Mouse (Mus musculus) hindbrain, embryonic 11.5 days (tissue): ENCODE data around the gene Cuzd1. TPM values are rescaled to one million over a fixed set of nuclear protein-coding genes. Genes with fewer than 3 reads are reported as not detected.
A peak's percentile ranks its signal among the peaks of the same experiment; 100 is the strongest.

Experiments used
- ATAC-seq: fragments of 200-750 bp; cut with Nextera tagmentation; 2 replicates; pipeline ENCODE4 v1.8.0; 2017; ENCODE audit warnings: mild to moderate bottlenecking, moderate TSS enrichment, moderate library complexity; ENCODE audit not compliant: low FRiP score
- DNase-seq: peaks from one replicate; pipeline ENCODE4 v3.0.0-alpha.2; 2015; ENCODE audit warnings: low spot score
- H3K27ac ChIP-seq: fragments of 300-500 bp; sonication (generic); 2 replicates; pipeline ENCODE4 v1.5.1; 2014; ENCODE audit warnings: mild to moderate bottlenecking, low read depth, low read length
- H3K27me3 ChIP-seq: fragments of 300-500 bp; sonication (generic); 2 replicates; pipeline ENCODE4 v1.6.1; 2014; ENCODE audit warnings: mild to moderate bottlenecking, low read length, moderate library complexity, mixed read lengths; ENCODE audit not compliant: control insufficient read depth, insufficient read depth
- H3K36me3 ChIP-seq: fragments of 300-500 bp; sonication (generic); 2 replicates; pipeline ENCODE4 v1.6.1; 2014; ENCODE audit warnings: mild to moderate bottlenecking, low read length, moderate library complexity, mixed read lengths; ENCODE audit not compliant: control insufficient read depth, insufficient read depth
- H3K4me1 ChIP-seq: fragments of 300-500 bp; sonication (generic); replicated peaks from 2 replicates; pipeline ENCODE4 v1.6.1; 2014; ENCODE audit warnings: low read length, mixed read lengths; ENCODE audit not compliant: control insufficient read depth, insufficient read depth
- H3K4me2 ChIP-seq: fragments of 300-500 bp; sonication (generic); replicated peaks from 2 replicates; pipeline ENCODE4 v1.6.1; 2014; ENCODE audit warnings: mild to moderate bottlenecking, low read depth, low read length
- H3K4me3 ChIP-seq: fragments of 300-500 bp; sonication (generic); 2 replicates; pipeline ENCODE4 v1.5.1; 2014; ENCODE audit warnings: low read depth, low read length
- H3K9ac ChIP-seq: fragments of 300-500 bp; sonication (generic); 2 replicates; pipeline ENCODE4 v1.6.1; 2014; ENCODE audit warnings: low read depth, low read length
- H3K9me3 ChIP-seq: fragments of 300-500 bp; sonication (generic); 2 replicates; pipeline ENCODE4 v1.6.1; 2016; ENCODE audit warnings: low read length; ENCODE audit not compliant: control insufficient read depth
- WGBS: fragments of 180-500 bp; shearing (Covaris S2); extraction: QIAGEN DNeasy Blood & Tissue Kit; methylation state at CpG from one replicate; pipeline ENCODE4 v1.1.7; 2014; 5-methylcytosine and 5-hydroxymethylcytosine counted together
- polyA plus RNA-seq: library from polyadenylated mRNA; unstranded; fragments of >200 nt; fragmentation: Nextera tagmentation; extraction: Ambion mirVana; gene quantifications from 2 replicates; pipeline ENCODE4 v1.2.1, GENCODE M21; 2014

Cuzd1 gene
- polyA plus RNA-seq = not detected in 2 replicates

DNA sequence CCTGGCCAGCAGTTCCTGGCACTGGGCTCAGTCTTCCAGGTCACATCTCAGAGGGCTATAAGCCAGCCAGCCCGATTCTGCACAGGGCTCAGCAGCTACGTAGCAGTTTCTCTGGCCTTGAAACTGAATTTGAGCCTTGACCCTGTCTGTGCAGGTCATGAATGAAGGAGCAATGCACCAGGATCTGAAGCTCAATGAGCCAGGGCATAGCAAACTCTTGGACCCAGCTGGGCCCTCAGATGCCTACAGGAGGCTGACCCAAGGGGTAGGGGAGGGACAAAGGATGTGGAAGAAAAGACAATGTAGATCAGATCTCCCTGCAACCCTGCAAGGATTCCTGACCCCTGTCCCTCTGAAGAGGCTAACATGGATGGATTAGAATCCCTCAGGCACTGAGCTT lies at the start of gene Cuzd1:
Gene Cuzd1 (minus strand): TSS at position 101 of the 400 bp plus-strand sequence.
- no peak within 1 kb of the TSS for H3K4me3 ChIP-seq
- no peaks in the 10 kb centered on the region for H3K9me3 ChIP-seq
- DNase-seq = no peak
- no peak for ATAC-seq
- no peaks in the 10 kb centered on the region for H3K27me3 ChIP-seq
- WGBS = 81% methylated on average over 2 of the region's 2 CpGs
- H3K36me3 ChIP-seq = no peaks in the 10 kb centered on the region
- H3K4me1 ChIP-seq = no peaks in the 10 kb centered on the region
- no peak within 1 kb of the TSS for H3K9ac ChIP-seq
- no peak within 1 kb of the TSS for H3K4me2 ChIP-seq
- H3K27ac ChIP-seq = no peak within 1 kb of the TSS

GRCm38 (mm10) chr7:131371470-131371860 lies 49.4 kb upstream of the Cuzd1 start:
- no peaks in the 10 kb centered on the region for H3K9me3 ChIP-seq
- H3K9ac ChIP-seq = peak overlapping the region; percentile 91
- no peak for DNase-seq
- no peak for ATAC-seq
- peak overlapping the region; percentile 86; the same call in 1 of the 2 replicates for H3K27ac ChIP-seq
- 8% methylated on average over 9 of the region's 9 CpGs for WGBS
- H3K4me3 ChIP-seq = peak overlapping the region; percentile 73
- H3K36me3 ChIP-seq = no peaks in the 10 kb centered on the region
- H3K4me2 ChIP-seq = peak overlapping the region; percentile 70
- H3K27me3 ChIP-seq = no peaks in the 10 kb centered on the region
- H3K4me1 ChIP-seq = no peaks in the 10 kb centered on the region; the same call in 1 of the 2 replicates

DNA sequence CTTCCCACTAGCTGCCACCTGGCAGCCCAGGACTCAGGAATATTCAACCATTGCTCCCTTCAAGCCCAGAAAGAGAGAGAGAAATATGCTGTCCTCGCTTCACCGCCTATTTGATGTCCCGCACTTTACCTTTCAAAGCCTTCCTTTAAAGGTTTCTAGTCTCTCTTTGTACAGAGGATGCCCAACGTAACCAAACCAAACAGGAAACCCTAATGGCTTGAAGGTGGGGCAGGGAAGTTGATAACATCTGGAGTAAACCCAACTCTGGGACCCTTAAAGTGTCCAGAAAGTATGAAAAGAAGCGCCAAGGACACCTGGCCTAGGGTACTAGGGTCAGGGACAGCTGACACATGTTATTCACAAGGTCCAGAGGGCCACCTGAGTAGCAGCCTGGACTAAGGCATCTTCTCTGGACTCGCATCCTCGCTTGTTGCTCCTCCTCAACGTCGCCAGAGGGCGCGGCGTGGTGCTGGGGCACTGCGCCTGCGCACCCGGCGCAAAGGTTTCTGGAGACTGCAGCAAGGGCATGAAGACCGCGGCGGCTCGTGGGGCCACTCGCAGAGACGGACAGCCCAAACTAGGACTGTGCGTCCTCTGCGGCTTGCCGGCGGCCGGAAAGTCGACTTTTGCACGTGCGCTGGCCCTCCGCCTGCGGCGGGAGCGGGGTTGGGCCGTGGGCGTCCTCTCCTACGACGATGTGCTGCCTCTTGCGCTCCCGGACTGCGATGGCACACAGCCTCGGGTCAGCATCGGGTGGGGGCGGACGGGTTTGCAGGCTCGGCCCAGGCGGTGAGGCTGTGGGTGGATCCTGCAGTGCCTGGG lies 48.8 kb upstream of the Cuzd1 start, which contains the start of gene Pstk:
Gene Pstk (plus strand): TSS at position 494 of the 822 bp plus-strand sequence.
- Histone ChIP-seq H3K27ac (peak within 1 kb of the TSS; percentile 86), H3K36me3 (no peaks in the 10 kb centered on the region), H3K4me1 (no peaks in the 10 kb centered on the region; the same call in 1 of the 2 replicates), H3K4me3 (peak within 1 kb of the TSS; percentile 73), H3K9ac (peak within 1 kb of the TSS; percentile 91), H3K27me3 (no peaks in the 10 kb centered on the region), H3K9me3 (no peaks in the 10 kb centered on the region), H3K4me2 (peak within 1 kb of the TSS; percentile 70)
- 4% methylated on average over 47 of the region's 47 CpGs for WGBS
- peak; percentile 93 for DNase-seq
- peak; percentile 94 for ATAC-seq

DNA sequence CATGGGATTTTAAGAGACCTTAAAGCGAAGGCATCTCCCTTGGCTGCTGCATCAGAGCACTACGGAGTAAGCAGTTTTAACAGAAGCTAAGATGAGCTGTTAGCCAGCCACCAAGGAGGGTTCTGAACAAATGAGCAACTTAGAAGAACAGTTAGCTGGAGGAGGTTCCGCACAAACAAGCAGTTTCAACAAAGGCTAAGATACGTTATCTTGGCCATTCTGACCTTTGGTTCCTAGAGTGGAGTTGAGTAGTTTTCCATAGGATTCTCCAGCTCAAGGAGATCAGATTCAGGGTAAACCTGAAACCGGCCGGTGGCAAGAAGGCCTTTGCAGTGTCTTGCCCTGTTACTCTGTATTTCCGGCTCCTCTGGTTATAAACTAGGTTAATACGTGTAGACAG lies 42.0 kb upstream of the Cuzd1 start:
- Histone ChIP-seq H3K36me3 (no peaks in the 10 kb centered on the region), H3K4me2 (no peak overlapping the region), H3K27ac (no peak overlapping the region), H3K4me1 (no peaks in the 10 kb centered on the region), H3K9me3 (no peaks in the 10 kb centered on the region), H3K27me3 (no peaks in the 10 kb centered on the region), H3K9ac (no peak overlapping the region), H3K4me3 (no peak overlapping the region)
- no peak for ATAC-seq
- WGBS = 92% methylated on average over 8 of the region's 8 CpGs
- no peak for DNase-seq

- ATAC-seq (peak; percentile 98), DNase-seq (peak; percentile 98)
- Histone ChIP-seq H3K9ac (peak within 1 kb of the TSS; percentile 92), H3K27me3 (no peaks in the 10 kb centered on the region), H3K4me2 (peak within 1 kb of the TSS; percentile 82), H3K4me3 (peak within 1 kb of the TSS; percentile 89), H3K4me1 (no peaks in the 10 kb centered on the region), H3K9me3 (no peaks in the 10 kb centered on the region), H3K27ac (peak within 1 kb of the TSS; percentile 70), H3K36me3 (no peaks in the 10 kb centered on the region)
- WGBS = 0% methylated on average over 55 of the region's 55 CpGs
Measured at GRCm38 (mm10) chr7:131362615-131363300, 40.7 kb upstream of the Cuzd1 start, which contains the start of gene 2310057M21Rik. 2310057M21Rik (minus strand) TSS chr7:131362759.

GRCm38 (mm10) chr7:131362269-131362614 lies 40.1 kb upstream of the Cuzd1 start:
- under 1% methylated on average over 35 of the region's 35 CpGs for WGBS

GRCm38 (mm10) chr7:131356105-131356504 lies 34.0 kb upstream of the Cuzd1 start:
- H3K27me3 ChIP-seq = no peaks in the 10 kb centered on the region
- H3K4me1 ChIP-seq = no peaks in the 10 kb centered on the region
- DNase-seq (no peak), ATAC-seq (no peak)
- H3K36me3 ChIP-seq = peaks cover 10% of the 10 kb centered on the region; the same call in 1 of the 2 replicates
- H3K9ac ChIP-seq = no peak overlapping the region
- WGBS = 92% methylated on average over 13 of the region's 13 CpGs
- no peak overlapping the region for H3K4me3 ChIP-seq
- no peaks in the 10 kb centered on the region for H3K9me3 ChIP-seq
- no peak overlapping the region for H3K27ac ChIP-seq
- no peak overlapping the region for H3K4me2 ChIP-seq

More at GRCm38 (mm10) chr7:131362269-131362614, 40.1 kb upstream of the Cuzd1 start:
- Histone ChIP-seq H3K9ac (peak overlapping the region; percentile 92), H3K9me3 (no peaks in the 10 kb centered on the region), H3K36me3 (peaks cover 2% of the 10 kb centered on the region; the same call in 1 of the 2 replicates), H3K4me1 (no peaks in the 10 kb centered on the region), H3K4me3 (peak overlapping the region; percentile 89), H3K4me2 (peak overlapping the region; percentile 82), H3K27ac (peak overlapping the region; percentile 70), H3K27me3 (no peaks in the 10 kb centered on the region)
- no peak for DNase-seq
- peak; percentile 81 for ATAC-seq

GRCm38 (mm10) chr7:131345856-131346541 lies 23.9 kb upstream of the Cuzd1 start:
- Histone ChIP-seq H3K4me2 (no peak overlapping the region), H3K27me3 (no peaks in the 10 kb centered on the region), H3K27ac (no peak overlapping the region), H3K9me3 (no peaks in the 10 kb centered on the region), H3K9ac (no peak overlapping the region), H3K36me3 (peaks cover 4% of the 10 kb centered on the region; the same call in 1 of the 2 replicates), H3K4me3 (no peak overlapping the region), H3K4me1 (no peaks in the 10 kb centered on the region)
- DNase-seq (no peak), ATAC-seq (no peak)
- WGBS = 78% methylated on average over 7 of the region's 7 CpGs
